Comparison of ENCODE assay signal across 15 mouse cellular contexts in the genomic region with DNA sequence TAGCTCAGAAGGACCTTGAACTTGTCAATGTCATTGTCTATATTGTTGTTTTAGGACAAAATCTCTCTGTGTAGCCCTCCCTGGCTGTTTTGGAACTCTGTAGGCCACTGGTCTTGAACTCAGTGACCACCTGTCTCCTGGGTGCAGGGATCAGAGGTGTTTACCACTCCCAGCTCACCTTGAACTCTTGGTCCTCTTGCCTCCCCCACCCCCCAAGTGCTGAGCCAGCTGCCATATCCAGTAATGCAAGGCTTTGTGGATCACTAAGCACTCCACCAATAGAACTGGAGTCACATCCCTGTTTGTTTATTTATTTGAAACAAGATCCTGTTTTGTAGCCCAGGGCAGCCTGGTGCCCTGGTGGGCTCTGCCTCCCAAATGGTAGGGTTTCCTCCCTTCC.
"Had no signal": no experiment of that assay in that cellular context is flagged by ENCODE, and none has a peak within 500 bp of the region (broad histone marks: within the 10 kb centered on the region; RNA-seq: fewer than 3 reads in every experiment).

No protein-coding gene starts in this region.

- H3K27me3 ChIP-seq: kidney, embryonic 15.5 days; limb, embryonic 13.5 days; liver, embryonic 13.5 days had no signal

- H3K9me3 ChIP-seq: kidney, embryonic 15.5 days; limb, embryonic 10.5 days; limb, embryonic 13.5 days; liver, embryonic 13.5 days had no signal

- H3K36me3 ChIP-seq: kidney, embryonic 15.5 days; limb, embryonic 10.5 days; limb, embryonic 13.5 days; liver, embryonic 13.5 days had no signal

- DNase-seq: layer of hippocampus, adult 9-11 months; liver; liver, embryonic 13.5 days; lung, adult 2 months; lung, postnatal 14 days; midbrain, embryonic 14.5 days; right cerebral cortex, postnatal 4 days; thymus, adult 2 months; thymus, postnatal 14 days; thymus, postnatal 4 days had no signal

- H3K27ac ChIP-seq: kidney, embryonic 15.5 days; layer of hippocampus, adult 2 months; limb, embryonic 10.5 days; limb, embryonic 13.5 days; liver, embryonic 13.5 days; stomach, postnatal 0 days had no signal

- H3K4me3 ChIP-seq: kidney, embryonic 15.5 days; layer of hippocampus, adult 2 months; limb, embryonic 10.5 days; limb, embryonic 13.5 days; liver, embryonic 13.5 days had no signal

- H3K9ac ChIP-seq: kidney, embryonic 15.5 days; limb, embryonic 13.5 days; liver, embryonic 13.5 days had no signal
